Mouse (Mus musculus) heart, embryonic 13.5 days (tissue): ENCODE data around the gene Rerg. TPM values are rescaled to one million over a fixed set of nuclear protein-coding genes. Genes with fewer than 3 reads are reported as not detected.
A peak's percentile ranks its signal among the peaks of the same experiment; 100 is the strongest.

Experiments
- ATAC-seq: fragments of 200-750 bp; cut with Nextera tagmentation; 2 replicates; pipeline ENCODE4 v1.8.0; 2017; ENCODE audit warnings: moderate TSS enrichment; ENCODE audit not compliant: insufficient number of reproducible peaks, low FRiP score, low TSS enrichment; ENCODE audit errors: extremely low read depth
- H3K27ac ChIP-seq: fragments of 300-500 bp; sonication (generic); replicated peaks from 2 replicates; pipeline ENCODE4 v1.5.1; 2015; ENCODE audit warnings: moderate library complexity, mild to moderate bottlenecking, inconsistent platforms
- H3K27me3 ChIP-seq: fragments of 300-500 bp; sonication (generic); replicated peaks from 2 replicates; pipeline ENCODE4 v1.6.1; 2015; ENCODE audit warnings: mild to moderate bottlenecking, inconsistent platforms
- H3K36me3 ChIP-seq: fragments of 300-500 bp; sonication (generic); 2 replicates; pipeline ENCODE4 v1.6.1; 2015; ENCODE audit warnings: mild to moderate bottlenecking, inconsistent platforms
- H3K4me1 ChIP-seq: fragments of 300-500 bp; sonication (generic); 2 replicates; pipeline ENCODE4 v1.6.1; 2015; ENCODE audit warnings: inconsistent platforms
- H3K4me2 ChIP-seq: fragments of 300-500 bp; sonication (generic); 2 replicates; pipeline ENCODE4 v1.6.1; 2015; ENCODE audit warnings: inconsistent platforms, mild to moderate bottlenecking, moderate library complexity
- H3K4me3 ChIP-seq: fragments of 300-500 bp; sonication (generic); 2 replicates; pipeline ENCODE4 v1.5.1; 2015; ENCODE audit warnings: moderate library complexity, mild to moderate bottlenecking, inconsistent platforms
- H3K9ac ChIP-seq: fragments of 300-500 bp; sonication (generic); 2 replicates; pipeline ENCODE4 v1.6.1; 2015; ENCODE audit warnings: inconsistent platforms, mild to moderate bottlenecking, moderate library complexity
- H3K9me3 ChIP-seq: fragments of 300-500 bp; sonication (generic); 2 replicates; pipeline ENCODE4 v1.6.1; 2016; ENCODE audit warnings: inconsistent platforms
- WGBS: fragments of 180-500 bp; shearing (Covaris S2); methylation state at CpG from one replicate; pipeline ENCODE4 v1.1.7; 2015; ENCODE audit warnings: mixed read lengths; 5-methylcytosine and 5-hydroxymethylcytosine counted together
- polyA plus RNA-seq: library from polyadenylated mRNA; unstranded; fragments of >200 nt; fragmentation: Nextera tagmentation; extraction: Ambion mirVana; gene quantifications from 2 replicates; pipeline ENCODE4 v1.2.1, GENCODE M21; 2015

Gene Rerg
- 4.5 and 5.2 TPM in 2 replicates for polyA plus RNA-seq

DNA sequence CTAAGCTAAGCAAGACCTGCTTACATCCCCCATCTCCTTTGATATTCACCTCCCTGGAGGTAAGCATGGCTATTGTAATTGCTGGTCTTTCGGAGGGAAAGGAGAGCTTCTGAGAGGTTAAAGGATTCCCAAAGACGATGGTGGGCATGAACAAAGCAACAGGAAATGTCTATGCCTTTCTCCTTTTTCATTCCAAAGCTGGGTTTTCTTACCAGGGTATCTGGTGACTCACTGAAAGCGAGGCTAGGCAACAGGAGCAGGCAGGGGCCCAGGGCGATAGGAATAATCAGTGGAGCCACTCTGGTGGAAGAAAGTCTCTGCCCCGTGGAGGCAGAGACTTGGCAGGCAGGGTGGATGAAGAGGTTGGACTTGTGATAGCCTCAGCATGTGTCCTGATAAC, at the start of gene Rerg:
Gene Rerg, minus strand, starts transcription at position 272 of the 400 bp plus-strand sequence.
- no peaks in the 10 kb centered on the region for H3K9me3 ChIP-seq

GRCm38 (mm10) chr6:137217841-137218463, 47.7 kb upstream of the Rerg start:
- no peak for ATAC-seq
- Histone ChIP-seq H3K9ac (no peak overlapping the region), H3K4me2 (no peak overlapping the region), H3K4me3 (no peak overlapping the region), H3K9me3 (no peaks in the 10 kb centered on the region), H3K27ac (no peak overlapping the region), H3K36me3 (no peaks in the 10 kb centered on the region), H3K27me3 (no peaks in the 10 kb centered on the region), H3K4me1 (no peaks in the 10 kb centered on the region)
- 71% methylated on average over 8 of the region's 8 CpGs for WGBS

More for the DNA sequence above, at the start of gene Rerg:
- H3K4me3 ChIP-seq, result peak within 1 kb of the TSS; percentile 62
- H3K4me1 ChIP-seq, result peaks cover 14% of the 10 kb centered on the region
- no peak within 1 kb of the TSS for H3K27ac ChIP-seq
- H3K9ac ChIP-seq, result peak within 1 kb of the TSS; percentile 80
- no peak for ATAC-seq
- 19% methylated on average over 5 of the region's 5 CpGs for WGBS
- H3K4me2 ChIP-seq, result peak within 1 kb of the TSS; percentile 87
- peaks cover 14% of the 10 kb centered on the region for H3K27me3 ChIP-seq
- H3K36me3 ChIP-seq, result no peaks in the 10 kb centered on the region

- Histone ChIP-seq H3K9ac (no peak overlapping the region), H3K4me3 (no peak overlapping the region), H3K9me3 (no peaks in the 10 kb centered on the region), H3K4me1 (peaks cover 11% of the 10 kb centered on the region; the same call in 1 of the 2 replicates), H3K27me3 (no peaks in the 10 kb centered on the region), H3K36me3 (no peaks in the 10 kb centered on the region), H3K27ac (no peak overlapping the region), H3K4me2 (no peak overlapping the region)
- no peak for ATAC-seq
- 70% methylated on average over 2 of the region's 2 CpGs for WGBS
These were observed 41.1 kb upstream of the Rerg start for GRCm38 (mm10) chr6:137211441-137211840.

GRCm38 (mm10) chr6:137210991-137211390, 40.7 kb upstream of the Rerg start:
- Histone ChIP-seq H3K36me3 (no peaks in the 10 kb centered on the region), H3K4me1 (peaks cover 11% of the 10 kb centered on the region; the same call in 1 of the 2 replicates), H3K9ac (no peak overlapping the region), H3K27ac (no peak overlapping the region), H3K9me3 (no peaks in the 10 kb centered on the region), H3K4me3 (no peak overlapping the region), H3K4me2 (no peak overlapping the region), H3K27me3 (no peaks in the 10 kb centered on the region)
- WGBS, result 82% methylated on average over 10 of the region's 10 CpGs
- ATAC-seq, result no peak

DNA sequence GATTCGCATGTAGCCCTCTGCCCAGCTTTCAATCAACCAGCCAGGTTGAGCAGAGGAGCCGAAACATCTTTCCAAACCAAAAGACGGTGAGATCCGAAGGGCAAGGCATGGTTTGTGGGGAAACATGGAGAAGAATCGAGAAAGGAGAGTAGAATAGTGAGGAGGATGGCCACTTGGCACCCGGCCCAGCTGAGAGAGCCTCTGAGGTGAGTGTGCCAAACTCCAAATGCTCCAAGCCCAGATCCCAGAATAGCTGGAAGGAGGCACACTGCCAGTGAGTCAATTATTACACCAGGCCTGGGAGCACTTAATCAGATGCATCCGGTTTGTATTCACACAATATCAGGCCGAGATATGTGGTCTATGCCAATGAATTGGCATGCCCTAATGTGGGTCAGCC, 39.7 kb upstream of the Rerg start:
- Histone ChIP-seq H3K36me3 (no peaks in the 10 kb centered on the region), H3K27ac (no peak overlapping the region), H3K4me1 (peaks cover 11% of the 10 kb centered on the region; the same call in 1 of the 2 replicates), H3K4me3 (no peak overlapping the region), H3K4me2 (no peak overlapping the region), H3K9ac (no peak overlapping the region), H3K27me3 (no peaks in the 10 kb centered on the region), H3K9me3 (no peaks in the 10 kb centered on the region)
- WGBS, result 59% methylated on average over 8 of the region's 8 CpGs
- no peak for ATAC-seq

DNA sequence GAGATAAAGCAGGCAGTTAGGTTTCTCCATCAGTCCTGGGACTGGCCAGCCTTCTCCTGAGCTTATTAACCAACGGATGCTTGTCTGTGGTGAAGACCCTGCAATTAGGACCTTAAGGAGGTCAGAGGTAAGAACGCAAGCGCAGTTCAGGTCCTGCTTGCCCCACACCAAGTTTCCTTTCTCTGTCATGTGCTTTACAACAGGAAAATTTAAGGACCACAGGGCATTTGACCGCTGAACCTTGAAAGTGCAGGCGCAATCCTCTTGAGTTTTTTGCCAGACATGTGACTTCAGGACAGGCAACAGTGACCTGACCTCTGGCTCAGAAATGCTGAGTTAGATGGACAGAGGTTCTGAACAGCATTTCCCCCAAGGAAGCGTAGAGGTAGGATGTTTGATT, 36.8 kb upstream of the Rerg start:
- H3K27me3 ChIP-seq, result no peaks in the 10 kb centered on the region
- H3K4me2 ChIP-seq, result no peak overlapping the region
- H3K9me3 ChIP-seq, result no peaks in the 10 kb centered on the region
- H3K36me3 ChIP-seq, result no peaks in the 10 kb centered on the region
- no peak overlapping the region for H3K9ac ChIP-seq
- WGBS, result 90% methylated on average over 6 of the region's 6 CpGs
- peaks cover 11% of the 10 kb centered on the region; the same call in 1 of the 2 replicates for H3K4me1 ChIP-seq
- ATAC-seq, result no peak
- H3K27ac ChIP-seq, result no peak overlapping the region
- no peak overlapping the region for H3K4me3 ChIP-seq

DNA sequence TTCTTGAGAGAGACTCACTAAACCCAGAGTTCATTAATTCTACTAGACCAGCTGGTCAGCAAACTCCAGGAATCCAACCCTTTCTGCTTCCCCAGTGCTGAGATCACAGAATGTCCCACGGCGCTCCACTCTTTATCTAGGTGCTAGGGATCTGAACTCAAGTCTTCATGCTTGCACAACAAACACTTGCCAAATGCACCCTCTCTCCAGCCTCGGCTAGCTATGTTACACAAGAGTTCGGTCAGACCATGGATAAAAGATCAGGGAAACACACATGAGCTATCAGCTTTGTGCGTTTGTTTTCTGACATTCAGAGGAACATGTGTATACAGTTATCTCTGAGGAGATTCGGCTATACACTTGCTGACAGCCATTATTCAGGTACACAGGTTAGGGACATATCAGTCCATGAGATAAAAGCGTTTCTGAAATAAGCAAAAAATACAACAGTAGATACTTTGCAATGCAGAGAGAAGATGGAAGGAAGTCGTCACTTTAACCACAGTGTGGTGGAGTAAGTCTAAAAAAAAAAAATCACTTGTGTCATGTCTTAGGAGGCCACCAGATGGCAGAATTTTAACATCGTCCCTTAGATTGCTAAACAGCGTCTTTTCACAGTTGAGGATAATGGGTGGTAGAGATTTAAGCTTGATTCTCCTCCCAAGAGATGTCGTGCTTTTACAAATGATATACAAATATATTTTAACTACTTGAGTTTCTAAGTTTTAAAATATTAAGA, 35.5 kb upstream of the Rerg start:
- Histone ChIP-seq H3K9ac (no peak overlapping the region), H3K9me3 (no peaks in the 10 kb centered on the region), H3K27me3 (no peaks in the 10 kb centered on the region), H3K36me3 (no peaks in the 10 kb centered on the region), H3K4me2 (no peak overlapping the region), H3K4me1 (peaks cover 11% of the 10 kb centered on the region; the same call in 1 of the 2 replicates), H3K4me3 (no peak overlapping the region), H3K27ac (no peak overlapping the region)
- WGBS, result 48% methylated on average over 11 of the region's 11 CpGs
- ATAC-seq, result no peak

DNA sequence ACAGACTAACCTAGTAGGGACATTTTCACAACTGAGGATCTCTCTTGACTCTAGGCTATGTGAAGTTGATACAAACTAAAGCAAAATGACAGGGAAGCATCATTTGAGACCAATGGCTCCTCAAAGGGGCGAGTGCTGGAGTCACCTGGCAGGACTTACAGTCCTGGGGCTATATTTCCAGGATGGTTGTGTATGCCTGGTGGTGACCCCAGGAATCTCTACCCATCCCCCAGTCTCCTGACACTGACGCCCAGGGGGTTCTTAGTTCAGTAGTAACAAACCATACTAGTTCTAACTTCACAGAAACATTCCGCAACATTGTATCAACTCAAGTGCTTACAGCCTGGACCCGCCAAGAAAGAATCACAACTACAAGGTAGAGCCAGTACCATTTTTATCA, 32.4 kb upstream of the Rerg start:
- H3K4me3 ChIP-seq, result no peak overlapping the region
- no peak for ATAC-seq
- no peak overlapping the region for H3K4me2 ChIP-seq
- H3K9me3 ChIP-seq, result no peaks in the 10 kb centered on the region
- no peak overlapping the region for H3K27ac ChIP-seq
- H3K4me1 ChIP-seq, result no peaks in the 10 kb centered on the region
- H3K27me3 ChIP-seq, result no peaks in the 10 kb centered on the region
- 82% methylated on average over 4 of the region's 4 CpGs for WGBS
- H3K9ac ChIP-seq, result no peak overlapping the region
- H3K36me3 ChIP-seq, result no peaks in the 10 kb centered on the region

DNA sequence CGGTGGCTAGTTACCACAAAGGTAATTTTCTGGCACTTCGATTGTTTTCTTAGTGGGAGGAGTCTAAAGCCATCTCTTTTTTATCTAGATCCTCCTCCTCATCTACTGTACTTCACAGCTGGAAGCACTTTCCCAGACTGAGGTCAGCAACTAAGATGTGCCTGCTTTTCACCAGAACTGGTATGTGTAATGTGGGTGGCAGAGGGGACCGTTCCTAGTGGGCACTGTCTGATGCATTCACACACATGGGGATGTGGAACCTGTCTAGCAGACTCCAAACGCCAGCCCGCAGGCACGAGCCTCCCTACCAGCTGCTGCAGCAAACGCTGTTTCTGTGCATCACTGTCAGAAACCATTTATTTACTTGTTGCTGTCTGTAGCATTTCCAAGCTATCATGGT, 31.3 kb upstream of the Rerg start:
- no peak for ATAC-seq
- no peak overlapping the region for H3K9ac ChIP-seq
- H3K4me3 ChIP-seq, result no peak overlapping the region
- H3K27me3 ChIP-seq, result 0 out of 2 replicates have a peak, but pooled peaks cover 3% of the 10 kb centered on the region
- H3K27ac ChIP-seq, result no peak overlapping the region
- WGBS, result 56% methylated on average over 7 of the region's 7 CpGs
- no peaks in the 10 kb centered on the region for H3K4me1 ChIP-seq
- no peak overlapping the region for H3K4me2 ChIP-seq
- H3K36me3 ChIP-seq, result no peaks in the 10 kb centered on the region
- H3K9me3 ChIP-seq, result no peaks in the 10 kb centered on the region

GRCm38 (mm10) chr6:137201166-137201565, 30.9 kb upstream of the Rerg start:
- 80% methylated on average over 3 of the region's 3 CpGs for WGBS
- ATAC-seq, result no peak
- no peak overlapping the region for H3K9ac ChIP-seq
- H3K27ac ChIP-seq, result no peak overlapping the region
- H3K4me2 ChIP-seq, result no peak overlapping the region
- H3K27me3 ChIP-seq, result 0 out of 2 replicates have a peak, but pooled peaks cover 3% of the 10 kb centered on the region
- H3K36me3 ChIP-seq, result no peaks in the 10 kb centered on the region
- H3K4me3 ChIP-seq, result no peak overlapping the region
- H3K4me1 ChIP-seq, result no peaks in the 10 kb centered on the region
- H3K9me3 ChIP-seq, result no peaks in the 10 kb centered on the region

GRCm38 (mm10) chr6:137192063-137192462, 21.8 kb upstream of the Rerg start:
- H3K9ac ChIP-seq, result no peak overlapping the region
- no peaks in the 10 kb centered on the region for H3K36me3 ChIP-seq
- no peaks in the 10 kb centered on the region for H3K9me3 ChIP-seq
- H3K4me3 ChIP-seq, result no peak overlapping the region
- ATAC-seq, result no peak
- H3K27ac ChIP-seq, result no peak overlapping the region
- no peaks in the 10 kb centered on the region for H3K4me1 ChIP-seq
- 0 out of 2 replicates have a peak, but pooled peaks cover 3% of the 10 kb centered on the region for H3K27me3 ChIP-seq
- WGBS, result 14% methylated on average over 6 of the region's 6 CpGs
- no peak overlapping the region for H3K4me2 ChIP-seq
